Mouse (Mus musculus) gastrocnemius, postnatal 10 days (tissue): ENCODE measurements around the gene Rap2b. TPM values are rescaled to one million over a fixed set of nuclear protein-coding genes. Genes with fewer than 3 reads are reported as not detected.

Experiments
- DNase-seq: peaks from one replicate; pipeline ENCODE4 v3.0.0; 2021; ENCODE audit warnings: mixed read lengths
- long read RNA-seq, 2 experiments: library from polyadenylated mRNA; stranded (forward); transcript quantifications; one replicate each; pipeline ENCODE4 v2.0.0; 2021
- total RNA-seq, 2 experiments: library from RNA; stranded (reverse); gene quantifications; 2 replicates each; pipeline ENCODE4 v1.2.3; 2021

The Rap2b gene
- 1 to 10 TPM; 4.6 to 6.5 TPM for total RNA-seq
- long read RNA-seq, experiment 1, full-length matches to known transcripts = 9 of 9 reads
- long read RNA-seq, experiment 1, partial matches to known transcripts = 0 of 9 reads
- long read RNA-seq, experiment 1, other reads (novel, unspliced or antisense) = 0 of 9 reads
- long read RNA-seq, experiment 2, full-length matches to known transcripts = 3 of 3 reads
- long read RNA-seq, experiment 2, partial matches to known transcripts = 0 of 3 reads
- long read RNA-seq, experiment 2, other reads (novel, unspliced or antisense) = 0 of 3 reads

DNA sequence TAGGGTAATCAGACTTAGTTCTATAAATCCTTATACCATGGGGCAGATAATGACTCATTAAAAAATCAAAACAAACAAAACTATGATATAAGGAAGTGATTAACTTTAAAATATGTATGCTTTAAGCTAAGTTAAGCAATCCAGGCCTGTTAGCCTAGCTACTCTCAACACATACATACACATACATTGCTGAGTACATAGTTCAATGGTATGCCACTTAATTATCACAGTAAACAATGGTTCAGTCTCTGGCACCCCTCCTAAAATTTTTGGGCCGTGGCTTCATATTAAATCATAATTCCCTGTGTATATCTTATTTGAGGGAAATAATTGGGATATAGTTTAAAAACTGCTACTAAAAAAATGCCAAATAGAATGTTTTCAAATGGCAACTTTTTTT lies at the start of gene Rap2b:
Rap2b (plus strand) TSS at position 301 of the 400 bp plus-strand sequence.
- DNase-seq = no peak

DNA sequence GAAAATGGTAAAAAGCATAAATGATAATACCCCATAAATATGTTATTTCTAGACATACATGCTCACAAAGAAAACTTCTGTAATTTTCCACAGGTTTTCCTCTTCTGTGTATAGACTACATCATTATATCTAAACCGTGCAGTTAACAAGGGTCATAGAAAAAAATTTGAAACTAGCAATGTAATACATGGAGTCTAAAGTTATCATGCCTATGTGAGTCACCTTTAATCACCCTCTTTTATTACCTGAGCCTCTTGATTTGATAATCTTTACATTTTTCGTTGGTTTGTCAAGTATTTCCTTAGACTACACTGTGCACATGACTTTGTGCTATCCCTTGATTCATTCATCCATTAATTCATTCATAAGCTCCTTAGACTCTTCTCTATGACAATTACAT lies 46.4 kb upstream of the Rap2b start:
- DNase-seq = no peak

DNA sequence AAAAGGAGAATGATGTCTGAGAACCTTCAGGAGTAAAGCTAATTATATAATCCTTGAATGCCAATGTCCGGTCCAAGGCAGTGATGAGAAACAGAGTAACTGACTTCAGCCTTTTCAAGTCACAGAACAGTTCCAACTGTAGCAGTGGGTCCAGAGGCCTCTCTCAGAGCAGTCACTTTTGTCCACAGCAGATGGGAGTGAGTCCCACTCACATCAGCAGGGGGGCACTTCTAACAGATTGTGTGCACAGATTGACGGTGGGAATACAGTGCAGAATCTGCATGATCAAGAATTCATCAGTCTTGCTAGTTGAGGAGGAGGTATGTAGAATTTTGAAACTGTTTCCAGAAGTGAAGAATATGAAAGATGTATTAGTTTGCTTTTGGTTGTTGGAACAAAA lies 41.4 kb upstream of the Rap2b start:
- DNase-seq = no peak

DNA sequence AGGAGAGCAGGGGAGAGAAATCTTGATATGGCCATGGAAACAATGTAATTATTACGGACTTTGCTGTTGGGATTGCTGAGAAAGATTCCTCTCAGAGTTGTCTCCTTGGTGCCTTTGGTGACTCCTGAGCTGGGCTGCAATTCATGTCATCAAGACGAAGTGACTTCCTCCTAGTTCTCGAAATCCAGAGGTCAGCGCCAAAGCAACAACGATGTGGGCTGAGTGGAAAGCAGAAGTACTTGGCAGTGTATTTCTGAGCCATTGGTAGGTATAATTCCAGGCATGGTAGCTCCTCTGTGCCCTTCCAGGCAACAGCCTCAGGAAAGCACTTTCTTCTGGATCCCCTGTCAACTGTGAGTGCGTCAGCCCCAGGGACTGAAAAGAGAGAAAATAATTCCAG lies 39.8 kb upstream of the Rap2b start:
- DNase-seq = no peak

DNA sequence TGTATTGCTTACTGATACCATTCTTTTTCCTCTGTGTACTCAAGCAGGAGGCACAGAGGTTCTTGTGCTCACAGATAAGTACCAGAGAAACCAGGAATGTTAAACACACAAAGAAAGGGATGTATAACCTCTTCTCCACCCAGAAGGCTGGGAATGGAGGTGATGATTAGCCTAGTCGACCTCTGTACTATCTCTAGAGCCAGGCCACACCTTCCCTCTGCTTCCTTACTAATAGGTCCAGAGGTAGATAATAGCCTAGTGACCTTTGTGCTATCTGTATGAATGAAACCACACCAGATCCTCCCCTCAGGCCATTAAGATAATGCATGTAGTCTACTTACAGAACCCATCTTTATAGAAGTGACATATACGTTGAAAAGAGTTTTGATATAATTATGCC lies 25.2 kb upstream of the Rap2b start:
- DNase-seq = no peak

DNA sequence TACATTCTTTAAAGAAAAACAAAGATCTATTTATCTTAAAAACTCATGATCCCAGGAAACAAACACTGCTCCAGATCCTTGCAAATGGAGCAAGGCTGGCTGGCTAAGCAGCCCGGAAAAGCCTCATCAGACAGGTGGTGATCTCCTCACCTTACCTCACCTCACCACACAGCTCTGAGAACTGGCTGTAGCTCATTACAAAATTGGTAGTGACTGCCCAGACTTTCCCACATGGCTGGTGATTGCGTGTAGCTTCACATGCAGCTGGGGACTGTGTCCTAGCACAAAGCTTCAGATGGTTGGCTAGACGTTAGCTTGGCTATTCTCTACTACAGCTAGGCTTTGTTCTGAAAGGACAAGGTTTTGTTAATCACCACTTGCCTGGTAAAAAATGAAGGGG lies 24.2 kb upstream of the Rap2b start:
- no peak for DNase-seq

DNA sequence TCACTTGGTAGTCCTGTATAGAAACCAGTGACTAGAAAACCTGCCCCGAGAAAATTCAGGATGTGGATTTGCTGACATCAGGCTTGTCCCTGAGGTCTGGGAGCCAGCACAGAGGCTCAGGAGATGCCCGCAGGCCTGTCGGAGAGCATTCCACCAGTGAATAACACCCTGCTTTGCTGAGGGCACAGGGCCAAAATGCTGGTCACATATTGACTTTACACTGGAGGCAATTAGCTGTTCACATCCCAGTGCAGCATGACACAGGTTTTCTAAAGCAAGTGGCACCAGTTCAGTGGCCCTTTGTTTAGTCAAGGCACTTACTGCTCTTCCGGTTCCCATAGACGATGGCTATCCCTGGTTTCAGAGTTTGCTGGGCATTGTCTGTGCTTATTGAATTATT lies 21.1 kb upstream of the Rap2b start:
- DNase-seq = no peak

DNA sequence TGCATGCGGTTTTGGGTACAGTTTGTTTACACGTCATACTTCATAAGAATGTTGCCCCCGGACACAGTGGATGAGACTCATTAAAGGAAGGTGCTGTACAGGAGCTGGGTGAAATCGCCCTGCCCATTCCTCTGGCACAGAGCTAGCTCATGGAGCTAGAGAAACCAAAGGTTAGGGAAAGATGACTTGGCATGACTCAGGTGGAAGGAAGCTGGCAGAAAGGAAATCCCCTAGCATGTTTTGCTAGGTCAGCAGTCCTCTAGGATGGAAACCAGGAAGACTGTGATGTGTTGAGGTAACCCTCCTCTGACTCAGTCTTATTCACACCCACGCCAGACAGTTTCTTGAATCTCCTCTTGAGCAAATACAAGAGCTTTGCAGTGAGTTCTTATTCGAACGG lies 17.4 kb upstream of the Rap2b start:
- DNase-seq = no peak

DNA sequence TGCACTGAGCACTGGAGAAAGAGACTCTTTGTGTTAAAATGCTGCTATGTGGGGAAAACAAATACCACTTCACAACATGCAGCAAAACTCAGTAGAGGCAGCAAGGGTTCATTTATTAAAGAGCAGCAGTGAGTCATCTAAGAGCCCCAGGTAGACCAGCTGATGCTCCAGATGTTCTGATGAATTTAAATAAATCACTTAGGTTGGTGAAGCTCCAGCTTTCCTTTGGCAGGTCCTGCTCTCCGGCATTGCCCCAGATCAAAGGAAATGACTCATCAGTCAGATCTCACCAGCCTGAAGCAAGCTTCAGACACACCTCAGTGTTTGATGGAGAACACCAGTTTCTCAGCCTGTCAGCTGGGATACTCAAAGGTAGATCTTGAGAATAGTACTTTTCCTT lies 15.8 kb upstream of the Rap2b start:
- no peak for DNase-seq

DNA sequence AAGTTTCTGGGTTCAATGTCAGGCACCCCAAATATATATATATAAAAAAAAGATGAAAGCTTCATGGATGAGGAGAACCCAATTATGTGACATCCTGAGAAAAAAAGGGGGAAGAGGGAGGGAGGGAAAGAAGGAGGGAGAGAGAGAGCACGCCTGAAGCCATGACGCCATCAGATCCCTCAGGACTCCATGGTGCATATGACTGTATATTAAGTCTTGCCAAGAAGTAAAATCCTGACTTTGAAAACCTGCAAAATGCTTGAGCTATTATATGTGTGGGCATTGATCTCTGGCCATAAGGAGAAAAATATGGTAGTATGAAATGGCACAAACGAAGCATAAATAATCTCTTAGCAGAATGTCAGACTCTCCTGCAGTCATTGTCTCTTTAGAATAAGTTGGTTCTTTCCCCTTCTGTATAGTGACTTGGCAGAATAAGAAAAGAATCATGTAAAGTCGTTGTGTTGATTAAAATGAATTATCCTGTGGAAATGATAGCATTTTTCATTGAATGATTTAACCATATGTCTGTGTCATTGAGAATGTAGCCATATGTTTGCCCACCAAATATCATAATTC lies 13.3 kb upstream of the Rap2b start:
- no peak for DNase-seq

DNA sequence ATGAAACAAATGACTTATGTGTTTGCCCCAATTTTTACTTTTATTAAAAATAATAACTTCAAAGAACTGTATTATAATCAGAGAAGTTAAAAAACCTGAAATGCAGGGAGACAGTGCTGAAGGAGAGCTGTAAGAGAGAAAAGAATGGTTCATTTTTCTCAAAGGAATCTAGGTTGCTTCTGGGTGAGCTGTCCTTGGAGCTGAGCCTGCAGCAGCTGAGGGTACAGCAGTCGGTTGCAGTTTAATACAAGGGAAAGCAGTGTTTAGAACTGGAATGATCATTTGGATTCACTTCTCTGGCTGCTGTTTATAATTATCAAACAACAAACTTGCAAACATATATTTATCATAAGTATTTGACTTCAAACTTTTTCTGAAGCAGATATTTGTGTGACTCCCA lies 12.0 kb upstream of the Rap2b start:
- DNase-seq = no peak

DNA sequence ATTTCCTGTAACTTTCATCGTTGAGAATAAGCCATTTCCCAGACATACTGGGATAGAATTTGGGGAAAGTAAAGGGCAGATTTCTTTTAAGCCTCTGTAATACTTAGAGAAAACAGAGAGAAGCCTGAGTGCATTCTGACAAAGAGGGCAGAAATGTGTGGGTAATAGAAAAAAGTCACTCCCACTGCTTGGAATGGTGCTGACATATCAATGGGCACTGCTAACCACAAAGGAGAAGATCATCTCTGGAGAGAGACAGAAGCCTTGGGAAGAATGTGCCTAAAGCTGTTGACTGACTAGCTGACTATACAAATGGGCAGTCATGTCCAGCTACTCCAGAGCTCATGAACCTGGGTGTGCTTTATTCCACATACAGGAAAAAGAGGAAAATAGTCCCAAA lies 6.0 kb upstream of the Rap2b start:
- DNase-seq = no peak

DNA sequence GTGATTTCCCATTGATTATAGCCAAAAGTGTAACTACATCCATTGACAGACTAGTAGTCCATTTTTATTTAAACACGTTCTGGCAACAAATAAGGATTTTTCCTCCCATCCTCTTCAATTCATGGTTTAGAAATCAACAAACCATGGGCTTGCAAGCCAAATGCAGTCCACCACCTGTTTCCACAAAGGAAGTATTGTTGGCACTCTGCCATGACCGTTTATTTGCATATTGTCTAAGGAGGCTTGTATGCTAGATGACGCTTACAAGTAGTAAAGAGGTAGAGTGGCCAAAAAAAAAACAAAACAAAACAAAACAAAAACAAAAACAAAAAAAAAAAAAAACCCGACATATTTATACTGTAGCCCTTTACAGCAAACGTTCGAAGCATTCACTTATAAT lies 3.3 kb upstream of the Rap2b start:
- no peak for DNase-seq

DNA sequence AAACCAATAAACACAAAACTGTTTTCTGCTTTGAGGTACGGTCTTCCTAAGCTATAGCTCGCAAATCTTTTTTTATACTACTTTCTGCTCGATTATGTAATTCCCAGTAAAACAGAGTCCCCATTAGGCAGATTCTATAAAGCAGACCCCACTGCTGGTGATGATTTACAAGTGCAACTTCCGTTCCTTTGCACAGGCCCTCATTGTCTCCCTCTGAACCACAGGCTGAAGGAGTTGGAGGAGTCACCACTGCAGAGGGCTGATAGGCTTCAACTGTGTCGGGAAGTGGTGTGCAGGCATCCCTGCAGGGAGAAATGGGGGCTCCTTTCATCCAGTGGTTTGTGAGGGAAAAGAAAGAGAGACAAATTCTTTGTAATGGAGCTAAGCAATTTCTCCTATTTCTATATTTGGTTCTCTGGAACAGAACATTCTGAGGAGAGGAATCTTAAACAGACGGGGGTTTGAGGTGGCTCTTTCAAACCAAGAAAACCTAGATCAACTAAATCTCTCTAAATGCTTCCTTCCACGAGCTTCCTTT lies 2.6 kb upstream of the Rap2b start:
- no peak for DNase-seq

DNA sequence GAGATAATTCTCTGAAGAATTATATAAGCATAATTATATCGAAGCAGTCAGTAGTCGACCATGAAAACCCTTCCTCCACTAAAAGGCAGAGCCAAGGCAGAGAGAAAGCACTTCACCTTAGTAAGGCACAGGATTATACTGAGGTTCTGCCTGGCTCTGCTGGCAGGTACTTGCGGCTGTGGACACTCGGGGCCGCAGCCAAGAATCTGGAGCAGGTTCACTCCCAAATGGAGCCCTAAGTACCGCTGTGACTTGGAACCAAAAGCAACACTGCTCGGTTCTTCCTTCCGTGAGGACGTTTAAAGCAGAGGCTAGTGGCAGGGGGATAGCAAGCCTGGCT lies 1.4 kb downstream of the Rap2b start:
- no peak for DNase-seq

DNA sequence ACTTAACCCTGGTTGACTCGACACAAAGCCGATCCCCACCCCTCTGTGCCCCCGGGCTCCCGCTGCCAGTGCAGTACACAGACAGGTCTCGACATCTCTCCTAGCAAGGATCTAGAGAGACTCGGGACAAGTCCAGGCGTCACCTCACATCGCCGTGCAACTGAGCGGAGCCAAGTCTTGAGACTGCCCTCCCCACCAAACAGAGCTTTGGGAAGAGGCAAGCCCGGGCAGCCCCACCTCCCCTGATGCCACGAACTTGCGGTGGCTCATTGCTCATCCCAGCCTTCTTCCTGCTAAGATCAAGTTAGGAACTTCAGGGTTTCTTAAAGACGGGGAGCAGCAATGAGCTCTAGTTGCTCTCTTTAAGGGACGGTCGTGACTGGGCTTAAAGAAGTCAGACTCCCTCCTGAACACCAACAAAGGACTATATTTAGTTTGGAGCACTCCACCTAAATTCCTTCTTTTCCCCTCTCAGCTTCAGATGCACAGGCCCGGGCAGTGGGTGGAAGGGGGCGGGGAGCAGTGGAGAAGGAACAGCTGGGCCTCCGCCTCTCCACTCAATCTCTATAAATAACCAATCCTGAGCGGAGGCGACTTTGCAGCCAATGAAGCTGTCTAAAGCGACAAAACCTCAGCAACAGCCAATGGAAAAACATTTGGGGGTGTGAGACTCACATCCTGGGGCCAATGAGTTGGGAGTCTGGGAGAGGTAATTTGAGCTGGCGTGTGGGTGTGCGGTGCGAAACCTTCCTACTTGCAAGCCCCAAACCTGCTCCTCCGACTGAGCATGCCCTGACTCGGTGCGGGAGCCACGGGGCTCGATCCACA lies 1.9 kb downstream of the Rap2b start:
- peak; percentile 84 for DNase-seq

DNA sequence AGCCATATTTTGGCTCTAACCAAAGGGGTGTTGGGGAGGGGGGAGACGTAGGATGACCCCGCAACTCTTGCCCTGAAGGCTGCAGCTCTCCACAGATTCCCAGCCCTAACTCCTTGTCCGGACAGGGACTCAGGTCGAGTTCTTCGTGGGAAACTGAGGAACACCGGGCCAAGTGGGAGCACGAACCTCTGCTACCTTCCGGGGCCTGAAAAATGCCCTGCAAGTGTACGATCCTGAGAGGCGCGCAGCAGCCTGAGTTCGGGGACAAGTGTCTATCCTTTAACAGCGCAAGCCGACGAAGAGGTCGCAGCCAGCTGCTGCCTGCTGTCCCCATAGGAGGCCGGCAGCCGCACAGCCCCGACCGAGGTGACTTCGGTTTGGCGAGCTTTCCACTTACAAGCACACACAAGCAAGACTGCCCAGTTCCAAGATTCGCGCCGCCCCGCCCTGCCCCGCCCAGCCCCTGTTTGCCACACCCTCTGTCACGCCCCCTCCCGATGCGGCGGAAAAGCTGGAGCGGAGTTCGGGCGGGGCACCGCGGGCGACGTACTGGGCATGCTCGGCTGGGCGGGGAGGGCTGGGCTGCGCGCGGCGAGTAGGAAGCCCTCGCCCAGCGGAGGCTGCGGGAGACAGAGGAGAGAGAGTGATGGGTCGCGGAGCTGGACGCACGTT lies 2.7 kb downstream of the Rap2b start:
- DNase-seq = peak; percentile 97

DNA sequence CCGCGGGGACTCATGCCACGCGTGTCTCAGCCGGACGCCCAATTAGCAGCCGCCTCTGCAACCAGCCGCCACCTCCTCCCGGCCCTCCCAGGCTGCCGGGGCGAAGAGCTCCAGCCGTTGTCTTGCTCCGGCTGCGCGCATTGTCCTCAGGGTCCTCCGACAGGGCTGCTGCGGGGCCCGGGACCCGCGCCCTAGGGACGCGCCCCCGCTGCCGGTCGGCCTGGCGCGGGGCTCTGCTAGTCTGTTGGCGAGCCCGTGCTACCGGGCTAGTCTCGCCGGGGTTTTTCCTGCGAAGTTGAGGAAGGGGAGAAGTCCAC lies 3.2 kb downstream of the Rap2b start:
- no peak for DNase-seq

DNA sequence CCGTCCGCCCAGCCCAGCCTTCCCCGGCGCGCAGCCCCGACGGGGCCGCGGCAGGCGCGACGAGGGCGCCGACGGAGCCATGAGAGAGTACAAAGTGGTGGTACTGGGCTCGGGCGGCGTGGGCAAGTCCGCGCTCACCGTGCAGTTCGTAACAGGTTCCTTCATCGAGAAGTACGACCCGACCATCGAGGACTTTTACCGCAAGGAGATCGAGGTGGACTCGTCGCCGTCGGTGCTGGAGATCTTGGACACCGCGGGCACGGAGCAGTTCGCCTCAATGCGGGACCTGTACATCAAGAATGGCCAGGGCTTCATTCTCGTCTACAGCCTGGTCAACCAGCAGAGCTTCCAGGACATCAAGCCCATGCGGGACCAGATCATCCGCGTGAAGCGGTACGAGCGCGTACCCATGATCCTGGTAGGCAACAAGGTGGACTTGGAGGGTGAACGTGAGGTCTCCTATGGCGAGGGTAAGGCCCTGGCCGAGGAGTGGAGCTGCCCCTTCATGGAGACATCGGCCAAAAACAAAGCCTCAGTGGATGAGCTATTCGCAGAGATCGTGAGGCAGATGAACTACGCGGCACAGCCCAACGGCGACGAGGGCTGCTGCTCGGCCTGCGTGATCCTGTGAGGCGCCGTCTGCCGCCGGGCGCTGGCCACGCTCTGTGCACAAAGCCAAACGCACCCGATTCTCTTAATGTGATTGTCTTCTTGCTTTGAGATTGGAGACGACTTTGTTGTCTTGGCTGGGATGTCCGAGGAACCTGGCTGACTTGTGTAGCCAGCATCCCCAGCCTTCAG lies 3.7 kb downstream of the Rap2b start:
- DNase-seq = peak; percentile 44

DNA sequence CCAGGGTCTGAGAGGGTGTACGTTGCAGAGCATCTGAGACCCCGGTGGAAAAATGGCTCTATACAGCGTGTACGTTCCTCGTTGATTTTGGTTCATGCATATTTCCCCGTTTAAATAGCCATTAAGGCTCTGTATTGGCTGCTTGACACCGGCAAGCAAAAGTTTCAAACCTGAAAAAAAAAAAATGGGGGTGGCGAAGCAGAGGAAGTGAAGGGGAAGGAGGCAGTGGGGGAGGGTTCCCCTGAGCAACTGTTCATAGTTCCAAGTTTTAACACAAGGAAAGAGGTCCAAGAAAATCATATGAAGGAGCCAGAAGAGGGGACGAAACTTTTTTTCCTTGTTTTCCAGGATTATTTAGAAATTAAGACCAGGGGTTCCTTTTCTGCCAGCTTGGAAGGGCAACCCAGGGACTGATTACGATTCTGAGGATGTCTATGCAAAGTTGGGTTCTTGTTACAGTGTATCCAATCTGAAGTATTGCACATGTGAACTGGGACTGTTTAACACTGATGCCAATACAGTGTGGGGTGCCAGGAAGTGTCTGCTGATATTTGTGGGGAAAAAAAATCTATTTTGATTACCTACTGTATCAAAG lies 4.4 kb downstream of the Rap2b start, which contains the start of gene B430305J03Rik:
B430305J03Rik (minus strand) TSS at position 173 of the 595 bp plus-strand sequence.
- no peak for DNase-seq

DNA sequence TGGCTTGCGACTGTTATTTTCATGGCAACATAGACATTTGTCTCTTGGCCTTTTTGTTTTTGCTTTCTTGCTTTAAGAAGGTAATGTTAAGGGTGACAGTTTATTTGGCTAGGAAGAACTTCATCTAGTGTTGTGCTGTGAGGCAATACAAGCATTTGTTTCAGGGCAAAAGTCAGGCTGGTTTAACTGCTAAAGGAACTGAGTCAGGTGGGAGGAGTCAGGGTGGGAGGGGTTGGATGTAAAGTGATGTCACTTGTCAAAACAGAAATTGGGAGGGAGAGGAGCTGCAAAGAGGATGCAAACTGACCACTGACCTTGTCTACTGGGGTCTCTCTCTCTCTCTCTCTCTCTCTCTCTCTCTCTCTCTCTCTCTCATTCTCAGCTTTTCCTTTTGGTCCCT lies 7.0 kb downstream of the Rap2b start:
- DNase-seq = no peak

DNA sequence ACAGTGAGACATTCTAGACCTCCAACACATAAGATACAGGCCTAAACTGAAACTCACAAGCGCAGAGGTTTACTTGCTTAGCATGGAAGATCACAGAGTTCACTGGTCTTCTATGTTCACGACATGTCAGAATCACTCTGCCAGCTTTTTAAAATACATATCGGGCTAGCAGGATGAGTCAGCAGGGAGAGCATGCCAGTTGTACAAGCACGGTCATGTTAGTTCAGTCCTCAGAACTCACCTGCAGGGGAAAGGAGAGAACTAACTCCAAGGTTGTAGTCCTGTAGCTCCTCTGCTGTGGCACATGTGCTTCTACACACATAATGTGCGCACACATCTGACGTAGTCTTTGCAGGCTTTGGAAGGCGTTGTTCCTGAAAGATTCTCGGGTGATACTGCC lies 14.6 kb downstream of the Rap2b start:
- no peak for DNase-seq
